13 mouse cellular contexts compared by ENCODE assay signal in genomic region chr7:29214236-29214635, GRCm38 (mm10). TPM values are rescaled to one million over a fixed set of nuclear protein-coding genes. Genes with fewer than 3 reads are reported as not detected.
A peak's percentile ranks its signal among the peaks of the same experiment; 100 is the strongest.
DNase-seq lines count a peak whose midpoint lies in the region; ATAC-seq lines count a peak whose summit lies in the region.
"Had no signal": no experiment of that assay in that cellular context is flagged by ENCODE, and none has a peak within 500 bp of the region (broad histone marks: within the 10 kb centered on the region; RNA-seq: fewer than 3 reads in every experiment).

No protein-coding gene starts in this region.

- DNase-seq in kidney, adult 18-20 months: no peak
- peak; percentile 19 for DNase-seq in ZHBTc4 (ENCODE audit: low read depth, low spot score)
- no peak for DNase-seq in embryonic facial prominence, embryonic 14.5 days (ENCODE audit: low spot score)
- no peak for DNase-seq in frontal cortex, postnatal 36 days (ENCODE audit: low spot score in 2 of 2)
- no peak for DNase-seq in adrenal gland, postnatal 10 days
- DNase-seq in left cerebral cortex, adult 11 months (ENCODE audit: low spot score): no peak
- DNase-seq: adrenal gland, postnatal 25 days; gastrocnemius, adult 2 months; heart, adult 2 months; thymus, adult 18-20 months had no signal

- H3K27me3 ChIP-seq in kidney, embryonic 16.5 days (ENCODE audit: insufficient read depth, low read length): no peaks in the 10 kb centered on the region
- peaks cover 6% of the 10 kb centered on the region; the same call in 1 of the 2 replicates for H3K27me3 ChIP-seq in embryonic facial prominence, embryonic 14.5 days (replicated peaks; ENCODE audit: control insufficient read depth, insufficient read depth, low read length)
- H3K27me3 ChIP-seq in limb, embryonic 15.5 days: no peaks in the 10 kb centered on the region
- H3K27me3 ChIP-seq: Patski had no signal

- H3K9me3 ChIP-seq in kidney, embryonic 16.5 days (ENCODE audit: low read length): peaks cover 28% of the 10 kb centered on the region
- 0 out of 2 replicates have a peak, but pooled peaks cover 1% of the 10 kb centered on the region for H3K9me3 ChIP-seq in embryonic facial prominence, embryonic 14.5 days (ENCODE audit: control insufficient read depth, low read length)
- no peaks in the 10 kb centered on the region for H3K9me3 ChIP-seq in limb, embryonic 15.5 days

- peak overlapping the region; percentile 36; the same call in 1 of the 2 replicates for H3K4me2 ChIP-seq in kidney, embryonic 16.5 days (replicated peaks; ENCODE audit: low read depth, low read length)
- 0 out of 2 replicates have a peak overlapping the region, but pooled peaks have one; percentile 47 for H3K4me2 ChIP-seq in embryonic facial prominence, embryonic 14.5 days (ENCODE audit: low read depth, low read length)
- peak overlapping the region; percentile 41; the same call in 1 of the 2 replicates for H3K4me2 ChIP-seq in limb, embryonic 15.5 days

- ATAC-seq in kidney, embryonic 16.5 days (ENCODE audit: low FRiP score, low TSS enrichment): no peak
- no peak for ATAC-seq in embryonic facial prominence, embryonic 14.5 days (ENCODE audit: low read depth)
- no peak for ATAC-seq in limb, embryonic 15.5 days (ENCODE audit: insufficient number of reproducible peaks, low FRiP score, low TSS enrichment, low read depth)
- ATAC-seq: Patski had no signal

- no peak overlapping the region for H3K27ac ChIP-seq in kidney, embryonic 16.5 days (ENCODE audit: low read length)
- no peak overlapping the region for H3K27ac ChIP-seq in embryonic facial prominence, embryonic 14.5 days (replicated peaks; ENCODE audit: low read depth, low read length)
- H3K27ac ChIP-seq in limb, embryonic 15.5 days: no peak overlapping the region
- H3K27ac ChIP-seq: gastrocnemius, adult 2 months; heart, adult 2 months had no signal

- H3K4me1 ChIP-seq in kidney, embryonic 16.5 days (ENCODE audit: insufficient read depth, low read length): peaks cover 14% of the 10 kb centered on the region; the same call in 1 of the 2 replicates
- H3K4me1 ChIP-seq in embryonic facial prominence, embryonic 14.5 days (ENCODE audit: control insufficient read depth, insufficient read depth, low read length): 0 out of 2 replicates have a peak, but pooled peaks cover 3% of the 10 kb centered on the region
- H3K4me1 ChIP-seq in limb, embryonic 15.5 days: peaks cover 18% of the 10 kb centered on the region

- 54% methylated on average over 2 of the region's 2 CpGs for WGBS in kidney, embryonic 16.5 days
- 67% methylated on average over 2 of the region's 2 CpGs for WGBS in embryonic facial prominence, embryonic 14.5 days
- 74% methylated on average over 2 of the region's 2 CpGs for whole genome bisulfite sequencing in limb, embryonic 15.5 days

- 0 out of 2 replicates have a peak, but pooled peaks cover 4% of the 10 kb centered on the region for H3K36me3 ChIP-seq in kidney, embryonic 16.5 days (ENCODE audit: insufficient read depth, low read length)
- H3K36me3 ChIP-seq in embryonic facial prominence, embryonic 14.5 days (ENCODE audit: control insufficient read depth, insufficient read depth, low read length): no peaks in the 10 kb centered on the region
- no peaks in the 10 kb centered on the region for H3K36me3 ChIP-seq in limb, embryonic 15.5 days

- H3K9ac ChIP-seq in kidney, embryonic 16.5 days (replicated peaks; ENCODE audit: low read length): no peak overlapping the region
- no peak overlapping the region for H3K9ac ChIP-seq in embryonic facial prominence, embryonic 14.5 days (ENCODE audit: low read depth, low read length)
- H3K9ac ChIP-seq in limb, embryonic 15.5 days: no peak overlapping the region

- H3K4me3 ChIP-seq in kidney, embryonic 16.5 days (ENCODE audit: low read length): no peak overlapping the region
- peak overlapping the region; percentile 15; the same call in 1 of the 2 replicates for H3K4me3 ChIP-seq in embryonic facial prominence, embryonic 14.5 days (ENCODE audit: low read depth, low read length)
- H3K4me3 ChIP-seq in limb, embryonic 15.5 days: no peak overlapping the region
- H3K4me3 ChIP-seq: gastrocnemius, adult 2 months; heart, adult 2 months had no signal

RNA-seq across cellular contexts. Expression of gene Catsperg1, which starts 0.4 kb away (rescaled TPM):
- polyA plus RNA-seq in kidney, embryonic 16.5 days (2015; fragmentation: Nextera tagmentation; extraction: Ambion mirVana): 0.63 and 1.2 TPM in 2 replicates
- 0.19 and 0.47 TPM in 2 replicates for polyA plus RNA-seq in embryonic facial prominence, embryonic 14.5 days (2014; fragmentation: Nextera tagmentation; extraction: Ambion mirVana)
- 1.2 TPM in 2 replicates for polyA plus RNA-seq in limb, embryonic 15.5 days (2015; fragmentation: Nextera tagmentation; extraction: Ambion mirVana)
- total RNA-seq in adrenal gland, postnatal 10 days (2021): under 1 TPM; 0.42 to 0.61 TPM
- polyA plus RNA-seq: Patski had no signal

RNA-seq across cellular contexts. Expression of gene Kcnk6, which starts 18.1 kb away (rescaled TPM):
- 1.5 and 1.7 TPM in 2 replicates for polyA plus RNA-seq in kidney, embryonic 16.5 days (2015; fragmentation: Nextera tagmentation; extraction: Ambion mirVana)
- polyA plus RNA-seq in embryonic facial prominence, embryonic 14.5 days (2014; fragmentation: Nextera tagmentation; extraction: Ambion mirVana): 1.4 and 2.2 TPM in 2 replicates
- 5.2 TPM in 2 replicates for polyA plus RNA-seq in limb, embryonic 15.5 days (2015; fragmentation: Nextera tagmentation; extraction: Ambion mirVana)
- 1 to 10 TPM; 3.7 to 4.6 TPM for total RNA-seq in adrenal gland, postnatal 10 days (2021)
- polyA plus RNA-seq: Patski had no signal

RNA-seq across cellular contexts. Expression of gene Yif1b, which starts 23.9 kb away (rescaled TPM):
- polyA plus RNA-seq in kidney, embryonic 16.5 days (2015; fragmentation: Nextera tagmentation; extraction: Ambion mirVana): 134 and 143 TPM in 2 replicates
- 110 and 122 TPM in 2 replicates for polyA plus RNA-seq in embryonic facial prominence, embryonic 14.5 days (2014; fragmentation: Nextera tagmentation; extraction: Ambion mirVana)
- 137 and 141 TPM in 2 replicates for polyA plus RNA-seq in limb, embryonic 15.5 days (2015; fragmentation: Nextera tagmentation; extraction: Ambion mirVana)
- total RNA-seq in adrenal gland, postnatal 10 days (2021): 10 to 100 TPM; 77.2 to 81.7 TPM

RNA-seq across cellular contexts. Expression of gene Psmd8, which starts 33.7 kb away (rescaled TPM):
- polyA plus RNA-seq in kidney, embryonic 16.5 days (2015; fragmentation: Nextera tagmentation; extraction: Ambion mirVana): 270 and 282 TPM in 2 replicates
- polyA plus RNA-seq in embryonic facial prominence, embryonic 14.5 days (2014; fragmentation: Nextera tagmentation; extraction: Ambion mirVana): 244 and 264 TPM in 2 replicates
- polyA plus RNA-seq in limb, embryonic 15.5 days (2015; fragmentation: Nextera tagmentation; extraction: Ambion mirVana): 254 and 271 TPM in 2 replicates
- total RNA-seq in adrenal gland, postnatal 10 days (2021): 100 to 1,000 TPM; 214 to 221 TPM

RNA-seq across cellular contexts. Expression of gene 2200002D01Rik, which starts 34.0 kb away (rescaled TPM):
- 7.5 and 8.5 TPM in 2 replicates for polyA plus RNA-seq in kidney, embryonic 16.5 days (2015; fragmentation: Nextera tagmentation; extraction: Ambion mirVana)
- 1.9 and 4.3 TPM in 2 replicates for polyA plus RNA-seq in embryonic facial prominence, embryonic 14.5 days (2014; fragmentation: Nextera tagmentation; extraction: Ambion mirVana)
- 13.0 and 14.2 TPM in 2 replicates for polyA plus RNA-seq in limb, embryonic 15.5 days (2015; fragmentation: Nextera tagmentation; extraction: Ambion mirVana)
- total RNA-seq in adrenal gland, postnatal 10 days (2021): 1 to 10 TPM; 2.0 to 2.4 TPM
